In genomic region chr11:98625611-98626410, GRCm38 (mm10) we compare ENCODE assay signal across 31 mouse cellular contexts. TPM values are rescaled to one million over a fixed set of nuclear protein-coding genes. Genes with fewer than 3 reads are reported as not detected.
DNase-seq lines count a peak whose midpoint lies in the region; ATAC-seq and TF ChIP-seq lines count a peak whose summit lies in the region.
"Had no signal": no experiment of that assay in that cellular context is flagged by ENCODE, and none has a peak within 500 bp of the region (broad histone marks: within the 10 kb centered on the region; RNA-seq: fewer than 3 reads in every experiment).

Gm12355 (minus strand) TSS chr11:98625661.
Gsdma3 (plus strand) TSS chr11:98626360.

- H3K27me3 ChIP-seq in lung, postnatal 0 days (replicated peaks; ENCODE audit: insufficient read depth, low read length): no peaks in the 10 kb centered on the region
- H3K27me3 ChIP-seq: intestine, embryonic 15.5 days; Patski had no signal

- 89% methylated on average over 10 of the region's 10 CpGs for WGBS in lung, postnatal 0 days

- ATAC-seq in lung, postnatal 0 days: no peak
- ATAC-seq: forebrain, embryonic 14.5 days; forebrain, postnatal 0 days; hindbrain, embryonic 16.5 days; intestine, embryonic 15.5 days; Patski had no signal

- H3K9ac ChIP-seq in lung, postnatal 0 days (replicated peaks; ENCODE audit: low read depth): no peak within 1 kb of the TSS
- H3K9ac ChIP-seq: embryonic facial prominence, embryonic 12.5 days; embryonic facial prominence, embryonic 15.5 days; forebrain, postnatal 0 days; heart, embryonic 13.5 days; hindbrain, embryonic 13.5 days; intestine, embryonic 15.5 days had no signal

- H3K9me3 ChIP-seq in lung, postnatal 0 days (ENCODE audit: low read length): no peaks in the 10 kb centered on the region
- H3K9me3 ChIP-seq: embryonic facial prominence, embryonic 12.5 days; G1E; hindbrain, embryonic 13.5 days; intestine, embryonic 15.5 days had no signal

- no peak for TF ChIP-seq EP300 in lung, postnatal 0 days (IDR thresholded peaks at IDR 0.05)

- H3K4me2 ChIP-seq in lung, postnatal 0 days (replicated peaks; ENCODE audit: low read depth, low read length): no peak within 1 kb of the TSS
- H3K4me2 ChIP-seq: embryonic facial prominence, embryonic 12.5 days; embryonic facial prominence, embryonic 15.5 days; heart, embryonic 13.5 days; hindbrain, embryonic 13.5 days; intestine, embryonic 15.5 days had no signal

- H3K4me3 ChIP-seq in lung, postnatal 0 days (ENCODE audit: low read depth, low read length): no peak within 1 kb of the TSS
- H3K4me3 ChIP-seq: embryonic facial prominence, embryonic 12.5 days; embryonic facial prominence, embryonic 15.5 days; gastrocnemius, adult 2 months; heart, embryonic 13.5 days; hindbrain, embryonic 10.5 days; hindbrain, embryonic 13.5 days; intestine, embryonic 15.5 days had no signal

- DNase-seq in adrenal gland, adult 8-10 months: no peak
- DNase-seq in adrenal gland, adult (ENCODE audit: inconsistent age in 2 of 2, low spot score in 1 of 2): no peak
- no peak for DNase-seq in adrenal gland, postnatal 10 days
- DNase-seq in adrenal gland, postnatal 25 days: no peak
- DNase-seq in lung, postnatal 0 days (ENCODE audit: low spot score): no peak
- DNase-seq in urinary bladder, postnatal 10 days (ENCODE audit: low spot score): no peak
- DNase-seq: B cell, adult 2 months; cerebellum, adult 18-20 months; cerebellum, adult 9-10 months; cerebellum, postnatal 25 days; forebrain, postnatal 0 days; gastrocnemius, adult 2 months; gastrocnemius, postnatal 14 days; heart, adult 18-20 months; heart, postnatal 36 days; kidney, adult 11 months; kidney, adult 8-10 months had no signal

- no peak for TF ChIP-seq CTCF in lung, postnatal 0 days (IDR thresholded peaks at IDR 0.05)

- H3K36me3 ChIP-seq in lung, postnatal 0 days (ENCODE audit: insufficient read depth, low read length): no peaks in the 10 kb centered on the region
- H3K36me3 ChIP-seq: embryonic facial prominence, embryonic 12.5 days; embryonic facial prominence, embryonic 15.5 days; G1E; heart, embryonic 13.5 days; hindbrain, embryonic 10.5 days; hindbrain, embryonic 13.5 days; intestine, embryonic 15.5 days had no signal

- H3K4me1 ChIP-seq in lung, postnatal 0 days (ENCODE audit: insufficient read depth, low read depth, low read length): no peaks in the 10 kb centered on the region
- H3K4me1 ChIP-seq: embryonic facial prominence, embryonic 12.5 days; embryonic facial prominence, embryonic 15.5 days; heart, embryonic 13.5 days; hindbrain, embryonic 10.5 days; hindbrain, embryonic 13.5 days; intestine, embryonic 15.5 days had no signal

- no peak within 1 kb of the TSS for H3K27ac ChIP-seq in lung, postnatal 0 days (ENCODE audit: low read length)
- H3K27ac ChIP-seq: embryonic facial prominence, embryonic 12.5 days; embryonic facial prominence, embryonic 15.5 days; gastrocnemius, adult 2 months; heart, embryonic 13.5 days; hindbrain, embryonic 10.5 days; hindbrain, embryonic 13.5 days; intestine, embryonic 15.5 days had no signal

RNA-seq across cellular contexts. Expression of gene Gm12355, which starts in this region (rescaled TPM):
- 10 to 100 TPM; 12.6 to 16.2 (median 14.5) TPM for total RNA-seq in adrenal gland, adult 8-10 months (2022)
- total RNA-seq in adrenal gland, postnatal 10 days (2021): 10 to 100 TPM; 15.7 to 19.1 TPM
- total RNA-seq in adrenal gland, postnatal 25 days (2021): 7.6 and 13.5 TPM in 2 replicates
- 0.14 and 0.70 TPM in 2 replicates for polyA plus RNA-seq in lung, postnatal 0 days (2015; fragmentation: Nextera tagmentation; extraction: Ambion mirVana)
- polyA plus RNA-seq: G1E had no signal

RNA-seq across cellular contexts. Expression of gene Gsdma3, which starts in this region (rescaled TPM):
- total RNA-seq in adrenal gland, adult 8-10 months (2022): 10 to 100 TPM in 1 of 4 experiments, 1 to 10 TPM in 3; 1.5 to 14.3 (median 4.9) TPM
- total RNA-seq in adrenal gland, postnatal 10 days (2021): 10 to 100 TPM; 12.7 to 15.4 TPM
- 25.1 and 29.1 TPM in 2 replicates for total RNA-seq in adrenal gland, postnatal 25 days (2021)
- polyA plus RNA-seq in lung, postnatal 0 days (2015; fragmentation: Nextera tagmentation; extraction: Ambion mirVana): not detected in 2 replicates
- total RNA-seq: CH12.LX; common myeloid progenitor, adult 5-6 weeks; forebrain, postnatal 0 days; G1E had no signal
- polyA plus RNA-seq: embryonic facial prominence, embryonic 12.5 days; embryonic facial prominence, embryonic 15.5 days; forebrain, embryonic 11.5 days; forebrain, embryonic 14.5 days; forebrain, postnatal 0 days; frontal cortex, adult 2 months; G1E; heart, embryonic 13.5 days; hindbrain, embryonic 10.5 days; hindbrain, embryonic 13.5 days; hindbrain, embryonic 16.5 days; intestine, embryonic 15.5 days; Patski had no signal
